ENCODE assay signal across 9 mouse cellular contexts in genomic region chr11:77467784-77468183, GRCm38 (mm10). TPM values are rescaled to one million over a fixed set of nuclear protein-coding genes. Genes with fewer than 3 reads are reported as not detected.
A peak's percentile ranks its signal among the peaks of the same experiment; 100 is the strongest.
DNase-seq lines count a peak whose midpoint lies in the region; ATAC-seq lines count a peak whose summit lies in the region.
"Had no signal": no experiment of that assay in that cellular context is flagged by ENCODE, and none has a peak within 500 bp of the region (broad histone marks: within the 10 kb centered on the region; RNA-seq: fewer than 3 reads in every experiment).

No protein-coding gene starts in this region.

- DNase-seq in heart, adult 11 months = peak; percentile 97
- DNase-seq in heart, adult 8-10 months (ENCODE audit: low spot score) = no peak
- DNase-seq in cerebellum, adult 9-11 months = peak; percentile 78
- peak; percentile 62 for DNase-seq in frontal cortex, postnatal 25 days (ENCODE audit: low spot score in 2 of 2)
- peak; percentile 90 for DNase-seq in induced T-regulatory cell, adult 2 months (ENCODE audit: low read depth)
- peak; percentile 75 for DNase-seq in left cerebral cortex, postnatal 4 days
- DNase-seq in midbrain, embryonic 11.5 days (ENCODE audit: low spot score, missing footprints) = peak; percentile 94
- DNase-seq in skeletal muscle tissue, adult 2 months (ENCODE audit: low read depth, low spot score) = peak; percentile 56

- H3K9me3 ChIP-seq in midbrain, embryonic 11.5 days (ENCODE audit: control insufficient read depth, low read length) = no peaks in the 10 kb centered on the region

- H3K27me3 ChIP-seq in midbrain, embryonic 11.5 days (ENCODE audit: control insufficient read depth, insufficient read depth, low read length) = peaks cover 39% of the 10 kb centered on the region
- H3K27me3 ChIP-seq: Patski had no signal

- no peak overlapping the region for H3K9ac ChIP-seq in midbrain, embryonic 11.5 days (ENCODE audit: low read length)

- ATAC-seq in midbrain, embryonic 11.5 days (ENCODE audit: low FRiP score) = 0 out of 2 replicates have a peak, but pooled peaks have one; percentile 18
- ATAC-seq: Patski had no signal

- H3K4me1 ChIP-seq in midbrain, embryonic 11.5 days (ENCODE audit: control insufficient read depth, insufficient read depth, low read length) = peaks cover 2% of the 10 kb centered on the region

- H3K4me2 ChIP-seq in midbrain, embryonic 11.5 days = 0 out of 2 replicates have a peak overlapping the region, but pooled peaks have one; percentile 15

- H3K36me3 ChIP-seq in midbrain, embryonic 11.5 days (ENCODE audit: control insufficient read depth, insufficient read depth, low read length) = peaks cover 8% of the 10 kb centered on the region

- WGBS in midbrain, embryonic 11.5 days = 12% methylated on average over 20 of the region's 20 CpGs

- intact Hi-C loops in left cerebral cortex, postnatal 4 days (cut with DNase I) = loop anchor here (10.0 kb wide), 1 partner anchor 133 kb away; no protein-coding TSS in a partner anchor

- H3K4me3 ChIP-seq in midbrain, embryonic 11.5 days (ENCODE audit: low read depth, low read length) = no peak overlapping the region

- no peak overlapping the region for H3K27ac ChIP-seq in midbrain, embryonic 11.5 days (ENCODE audit: low read depth, low read length)

RNA-seq across cellular contexts. Expression of gene Coro6, which starts 5.6 kb away (rescaled TPM):
- total RNA-seq in heart, adult 8-10 months (2022) = 100 to 1,000 TPM; 221 to 251 (median 232) TPM
- 1 to 10 TPM; 2.2 to 3.7 TPM for total RNA-seq in left cerebral cortex, postnatal 4 days (2021)
- 0.06 TPM in 1 of 2 replicates, not detected in the other for polyA plus RNA-seq in midbrain, embryonic 11.5 days (2014; fragmentation: Nextera tagmentation; extraction: Ambion mirVana)

RNA-seq across cellular contexts. Expression of gene Ankrd13b, which starts 21.7 kb away (rescaled TPM):
- total RNA-seq in heart, adult 8-10 months (2022) = 10 to 100 TPM in 2 of 4 experiments, 1 to 10 TPM in 2; 7.5 to 11.6 (median 9.9) TPM
- 100 to 1,000 TPM; 216 to 217 TPM for total RNA-seq in left cerebral cortex, postnatal 4 days (2021)
- polyA plus RNA-seq in midbrain, embryonic 11.5 days (2014; fragmentation: Nextera tagmentation; extraction: Ambion mirVana) = 9.5 and 13.5 TPM in 2 replicates

RNA-seq across cellular contexts. Expression of gene Git1, which starts 25.6 kb away (rescaled TPM):
- total RNA-seq in heart, adult 8-10 months (2022) = 10 to 100 TPM; 53.5 to 63.3 (median 57.1) TPM
- 100 to 1,000 TPM; 150 to 151 TPM for total RNA-seq in left cerebral cortex, postnatal 4 days (2021)
- 11.3 and 13.8 TPM in 2 replicates for polyA plus RNA-seq in midbrain, embryonic 11.5 days (2014; fragmentation: Nextera tagmentation; extraction: Ambion mirVana)

RNA-seq across cellular contexts. Expression of gene Abhd15, which starts 47.1 kb away (rescaled TPM):
- 1 to 10 TPM; 1.7 to 3.2 (median 2.2) TPM for total RNA-seq in heart, adult 8-10 months (2022)
- under 1 TPM; 0.50 to 0.54 TPM for total RNA-seq in left cerebral cortex, postnatal 4 days (2021)
- polyA plus RNA-seq in midbrain, embryonic 11.5 days (2014; fragmentation: Nextera tagmentation; extraction: Ambion mirVana) = 1.9 and 2.1 TPM in 2 replicates

RNA-seq across cellular contexts. Expression of gene Trp53i13, which starts 48.0 kb away (rescaled TPM):
- total RNA-seq in heart, adult 8-10 months (2022) = 10 to 100 TPM; 10.5 to 12.4 (median 11.4) TPM
- 1 to 10 TPM; 5.8 TPM for total RNA-seq in left cerebral cortex, postnatal 4 days (2021)
- 25.5 and 27.3 TPM in 2 replicates for polyA plus RNA-seq in midbrain, embryonic 11.5 days (2014; fragmentation: Nextera tagmentation; extraction: Ambion mirVana)

Comparison
In these comparisons a context has a peak if more than half of its experiments do, and no peak if none do; other contexts are left out.
1. RNA of gene Coro6, which starts 5.6 kb away (total RNA-seq): 221 to 251 TPM in heart, adult 8-10 months; 2.2 to 3.7 TPM in left cerebral cortex, postnatal 4 days; every median in the first group is over 10 times any median in the second.
2. RNA of gene Ankrd13b, which starts 21.7 kb away (total RNA-seq): 216 to 217 TPM in left cerebral cortex, postnatal 4 days; 7.5 to 11.6 TPM in heart, adult 8-10 months; every median in the first group is over 10 times any median in the second.